Mouse (Mus musculus) 3T3-L1 (cell line): Measurements from ENCODE around the gene Zbtb18.
A peak's percentile ranks its signal among the peaks of the same experiment; 100 is the strongest.

ENCODE experiments used
- DNase-seq: peaks from one replicate; pipeline ENCODE4 v3.0.0-alpha.2; 2015; ENCODE audit warnings: low read depth, low spot score

The Zbtb18 gene

DNA sequence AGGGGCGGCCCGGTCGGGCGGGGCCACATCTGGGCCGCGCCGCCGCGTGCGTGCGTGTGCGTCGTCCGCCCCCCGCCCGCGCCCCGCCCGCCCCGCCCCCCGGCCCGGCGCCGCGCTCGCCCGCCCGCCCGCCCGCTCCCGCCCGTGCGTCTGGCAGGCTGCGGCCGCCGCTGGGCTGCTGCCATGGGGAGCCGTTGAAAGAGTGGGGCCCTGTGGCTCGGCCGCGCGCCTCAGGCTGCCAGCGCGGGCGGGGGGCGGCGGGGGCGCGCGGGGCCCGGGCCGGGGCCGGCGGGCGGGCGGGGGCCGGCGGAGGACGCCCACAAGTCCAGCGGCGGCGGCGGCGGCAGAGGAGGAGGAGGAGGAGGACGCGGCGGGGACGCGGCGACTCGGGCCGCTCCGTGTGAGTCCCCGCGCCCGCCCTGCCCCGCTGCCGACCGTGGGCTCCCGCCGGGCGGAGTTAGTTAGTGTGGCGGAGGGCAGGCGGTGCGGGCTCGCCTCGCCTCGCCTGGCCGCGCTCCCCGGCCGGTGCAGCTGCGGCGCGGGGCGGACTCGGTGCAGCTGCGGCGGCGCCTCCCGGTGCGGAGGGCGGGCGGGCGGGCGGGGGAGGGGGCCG is at the start of gene Zbtb18:
TSS of gene Zbtb18 (plus strand) at position 156 of the 613 bp plus-strand sequence.
- DNase-seq: peak; percentile 12

DNA sequence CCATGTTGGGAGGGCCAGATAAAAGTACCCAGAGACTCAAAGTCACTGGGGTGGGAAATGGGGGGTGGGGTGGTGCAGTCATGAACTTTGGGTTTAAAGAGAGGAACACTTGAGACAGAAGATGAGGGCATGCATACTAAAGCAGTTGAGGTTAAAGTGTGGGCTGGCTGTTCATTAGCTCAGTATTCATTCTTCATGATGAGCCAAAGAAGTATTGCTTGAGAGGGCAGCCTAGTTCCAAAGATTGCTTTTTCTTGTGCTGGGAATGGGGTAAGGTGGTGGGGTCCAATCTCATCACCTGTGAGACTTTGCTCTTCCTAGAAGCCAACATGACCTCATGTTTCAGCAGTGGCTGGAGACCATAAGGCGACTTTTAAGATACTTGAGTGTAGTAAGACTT is 44.7 kb upstream of the Zbtb18 start:
- DNase-seq: no peak

DNA sequence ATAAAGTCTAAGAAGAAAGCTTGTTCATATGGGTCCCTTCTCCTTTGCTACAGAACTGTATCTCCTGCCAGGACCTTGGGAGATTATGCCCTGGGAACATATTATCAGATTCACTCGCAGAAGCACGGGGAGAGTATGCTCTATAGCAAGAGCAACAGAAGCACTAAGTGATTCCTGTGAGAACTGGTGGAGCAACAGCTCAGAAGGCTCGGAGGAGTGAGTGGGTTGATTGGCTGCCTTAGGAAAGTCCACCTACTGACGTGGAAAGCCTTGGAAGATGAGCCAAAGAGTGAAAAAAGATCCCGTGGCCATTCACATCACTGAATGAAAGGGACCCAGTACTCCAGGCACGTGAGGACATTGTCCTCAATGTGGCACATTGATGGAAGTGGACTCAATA is 37.0 kb upstream of the Zbtb18 start:
- no peak for DNase-seq

DNA sequence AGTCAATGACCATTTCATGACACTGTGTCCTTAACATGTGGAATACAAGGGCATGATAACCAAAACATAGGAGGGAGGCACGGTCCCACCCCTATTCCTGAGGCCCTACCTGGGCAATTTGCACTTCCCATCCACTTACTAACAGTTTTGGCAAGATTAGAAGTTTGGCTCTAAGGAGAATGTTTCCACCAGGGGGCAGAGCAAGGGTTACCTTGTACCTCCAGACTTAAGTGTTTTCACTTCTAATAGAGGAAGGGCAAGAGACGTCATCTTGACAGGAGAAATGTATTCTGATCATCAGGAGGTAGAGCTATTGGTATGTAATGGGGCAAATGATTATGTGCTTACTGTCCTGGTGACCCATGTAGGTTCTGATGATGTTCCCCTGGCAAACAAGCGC is 33.5 kb upstream of the Zbtb18 start:
- peak; percentile 54 for DNase-seq

DNA sequence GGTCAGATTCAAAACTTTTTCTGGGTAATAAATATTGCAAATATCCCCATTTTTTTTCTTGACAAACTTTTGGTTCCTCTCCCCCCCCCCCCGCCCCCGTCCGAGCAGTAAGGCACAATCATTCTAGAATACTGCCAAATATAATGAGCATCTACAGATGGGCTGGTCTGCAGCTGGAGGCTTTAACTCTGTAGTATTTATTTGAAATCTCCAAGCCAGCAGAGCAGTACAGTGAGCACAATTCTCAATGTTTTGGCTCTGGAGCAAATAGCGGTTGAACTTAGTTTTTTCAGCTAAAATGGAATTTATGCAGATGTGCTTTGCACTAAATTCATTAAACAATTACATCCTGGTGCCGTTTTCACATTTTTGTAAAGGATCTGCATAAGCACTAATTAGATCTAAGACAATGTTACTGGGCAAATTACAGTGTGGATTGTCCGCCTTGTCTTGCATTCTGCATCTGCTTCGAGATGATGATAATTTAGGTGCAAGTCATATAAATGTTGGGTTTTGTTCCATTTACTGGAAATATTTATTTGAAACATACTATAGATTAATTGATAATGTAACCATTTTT is 31.3 kb upstream of the Zbtb18 start:
- no peak for DNase-seq

DNA sequence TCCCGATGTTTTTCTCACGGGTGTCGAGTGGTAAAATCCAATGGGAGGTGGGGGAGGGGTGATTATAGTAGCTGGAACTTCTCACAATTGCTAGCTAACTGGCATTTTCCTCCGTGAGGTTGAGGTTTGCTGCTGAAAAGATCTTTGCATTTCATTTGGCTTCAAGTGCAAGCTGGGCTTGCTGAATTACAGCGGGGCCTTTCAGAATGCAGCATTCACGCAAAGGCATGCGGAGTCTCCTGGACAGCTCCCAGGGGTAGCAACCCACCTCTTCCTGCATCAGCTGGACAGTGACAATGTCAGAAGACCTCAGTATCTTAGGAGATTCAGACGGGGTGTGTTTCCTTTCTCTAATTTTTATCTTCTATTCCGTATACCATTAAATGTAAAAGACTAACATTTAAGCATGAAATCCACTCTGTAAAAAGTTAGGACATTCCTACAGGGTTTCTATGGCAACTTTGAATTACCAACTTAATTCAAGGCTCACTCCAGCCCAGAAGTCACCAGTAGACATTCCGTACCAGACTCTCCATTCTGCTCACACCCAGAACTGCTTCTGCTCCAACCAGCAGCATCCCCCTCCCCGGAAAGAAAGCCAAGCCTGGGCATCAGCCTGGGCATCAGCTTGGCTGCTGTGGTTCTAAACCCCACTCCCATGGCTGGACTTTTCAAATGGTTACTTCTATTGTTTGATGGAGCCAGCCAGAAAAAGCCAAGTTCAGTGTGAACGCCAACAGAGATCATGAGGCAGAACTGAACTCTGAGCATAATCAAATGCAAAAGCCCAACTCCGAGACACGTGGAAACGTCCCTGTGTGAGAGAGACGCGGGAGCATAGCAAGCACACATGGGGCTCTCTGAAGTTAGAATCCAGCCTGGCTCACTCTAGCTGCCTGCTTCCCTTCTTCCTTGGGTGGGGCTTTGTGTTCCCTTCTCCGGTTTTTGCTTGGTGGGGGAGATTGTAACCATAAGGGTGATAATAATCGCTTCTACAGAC is 30.5 kb upstream of the Zbtb18 start:
- no peak for DNase-seq

DNA sequence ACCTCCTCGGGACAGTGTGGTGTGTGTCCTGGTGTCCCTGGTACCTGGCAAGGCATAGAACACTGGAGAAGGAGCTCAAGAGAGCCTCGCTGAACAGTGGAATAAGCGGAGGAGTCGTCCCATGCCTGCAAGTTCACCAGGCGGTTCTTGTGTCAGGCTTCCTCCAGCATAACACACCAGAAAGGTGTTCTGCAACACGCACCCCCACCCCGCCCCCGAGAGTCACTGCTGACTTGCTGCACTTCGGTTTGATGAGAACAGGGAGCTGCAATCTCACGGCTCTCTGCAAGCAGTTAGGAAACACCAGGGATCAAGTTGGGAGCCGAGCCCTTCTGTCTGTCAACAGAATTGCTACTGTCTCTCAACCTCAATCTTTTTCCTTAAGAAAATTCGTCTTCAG is 22.8 kb upstream of the Zbtb18 start:
- DNase-seq: no peak

DNA sequence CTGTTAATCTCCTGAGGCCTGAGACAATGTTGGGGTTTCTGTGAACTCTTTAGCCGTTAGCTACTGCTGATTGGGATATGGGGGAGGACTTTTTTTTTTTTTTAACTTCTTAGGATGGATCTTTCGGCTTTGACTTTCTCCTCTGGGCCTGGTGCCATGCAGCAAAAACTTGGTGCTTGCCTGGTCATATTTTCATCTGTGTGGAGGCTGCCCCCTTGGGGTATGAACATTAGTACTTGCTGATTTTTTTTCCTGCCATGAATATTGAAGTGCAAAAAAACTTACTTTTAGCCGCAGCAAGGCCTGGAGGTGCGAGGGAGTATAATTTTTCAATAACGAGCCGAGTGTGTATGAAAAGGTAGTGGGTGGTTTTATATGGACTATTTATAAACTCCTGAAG is 22.0 kb upstream of the Zbtb18 start:
- peak; percentile 14 for DNase-seq

DNA sequence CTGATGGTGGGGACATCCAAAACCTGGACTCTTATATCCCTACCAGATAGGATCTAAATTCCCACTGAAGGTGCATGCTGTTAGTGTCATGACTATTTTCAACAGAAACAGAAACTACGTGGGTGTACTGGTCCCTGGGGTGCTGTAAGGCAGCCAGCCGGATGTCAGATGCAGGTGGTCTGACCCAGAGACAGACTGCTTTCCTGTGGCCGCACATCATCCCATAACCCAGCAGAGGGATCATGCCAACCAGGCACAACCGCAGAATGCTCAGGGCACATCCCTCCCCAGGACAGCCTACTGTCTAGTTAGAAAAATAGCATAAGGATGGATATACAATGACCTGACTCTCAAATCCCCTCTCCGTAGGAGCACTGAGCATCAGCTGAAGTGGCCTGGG is 14.3 kb upstream of the Zbtb18 start:
- DNase-seq: no peak

DNA sequence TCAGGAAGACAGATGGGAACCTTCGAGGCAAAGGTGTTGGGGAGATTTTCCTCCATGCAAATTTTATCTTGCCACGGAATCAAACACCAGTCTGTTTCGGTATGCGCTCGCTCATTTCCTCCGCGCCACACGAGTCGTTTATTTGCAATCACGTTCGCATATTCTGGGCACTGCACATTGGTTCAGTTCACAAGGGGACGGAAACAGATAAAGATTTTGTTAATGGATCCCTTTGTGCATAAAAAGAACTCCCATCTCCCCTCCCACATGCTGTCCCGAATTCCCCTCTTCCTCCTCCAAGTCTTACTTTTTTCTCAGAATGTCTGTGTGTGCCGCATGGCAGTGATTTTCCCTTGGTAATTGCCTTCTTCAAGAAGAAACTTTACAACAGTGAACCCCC is 13.8 kb upstream of the Zbtb18 start:
- DNase-seq: no peak

DNA sequence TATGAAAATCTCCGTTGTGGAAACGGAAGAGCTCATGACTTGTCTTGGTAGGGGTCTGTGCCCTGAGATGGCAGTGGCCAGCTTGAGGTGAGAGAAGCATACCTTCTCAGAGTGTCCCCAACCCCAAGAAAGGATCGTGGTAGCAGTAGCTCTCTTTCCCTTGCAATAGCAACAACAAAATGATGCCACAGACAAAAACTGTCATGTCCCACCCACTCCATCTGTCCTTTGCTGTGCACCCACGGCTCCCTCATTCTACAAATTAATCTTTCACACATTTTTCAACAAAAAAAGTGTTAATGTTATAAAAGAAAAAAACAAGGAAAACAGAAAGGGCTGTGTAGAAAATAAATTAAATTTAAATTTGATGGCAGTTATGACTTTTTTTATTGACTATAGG is 13.1 kb upstream of the Zbtb18 start:
- DNase-seq: no peak

DNA sequence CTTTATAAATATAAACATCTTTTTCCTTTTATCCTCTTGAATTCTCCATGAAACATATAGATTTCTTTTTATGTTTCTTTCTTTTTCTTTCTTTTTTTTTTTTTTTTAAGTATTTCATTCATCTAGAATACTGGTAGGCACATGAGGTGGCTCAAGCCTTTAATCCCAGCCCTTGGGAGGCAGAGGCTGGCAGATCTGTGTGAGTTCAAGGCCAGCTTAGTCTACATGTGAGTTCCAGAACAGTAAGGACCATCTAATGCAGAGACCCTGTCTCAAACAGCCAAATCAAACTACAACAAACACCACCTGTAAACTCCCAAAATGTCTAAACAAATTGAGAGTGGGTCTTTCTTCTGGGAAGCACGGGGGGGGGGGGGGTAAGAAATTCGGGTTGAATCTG is 1.7 kb upstream of the Zbtb18 start:
- DNase-seq: no peak

DNA sequence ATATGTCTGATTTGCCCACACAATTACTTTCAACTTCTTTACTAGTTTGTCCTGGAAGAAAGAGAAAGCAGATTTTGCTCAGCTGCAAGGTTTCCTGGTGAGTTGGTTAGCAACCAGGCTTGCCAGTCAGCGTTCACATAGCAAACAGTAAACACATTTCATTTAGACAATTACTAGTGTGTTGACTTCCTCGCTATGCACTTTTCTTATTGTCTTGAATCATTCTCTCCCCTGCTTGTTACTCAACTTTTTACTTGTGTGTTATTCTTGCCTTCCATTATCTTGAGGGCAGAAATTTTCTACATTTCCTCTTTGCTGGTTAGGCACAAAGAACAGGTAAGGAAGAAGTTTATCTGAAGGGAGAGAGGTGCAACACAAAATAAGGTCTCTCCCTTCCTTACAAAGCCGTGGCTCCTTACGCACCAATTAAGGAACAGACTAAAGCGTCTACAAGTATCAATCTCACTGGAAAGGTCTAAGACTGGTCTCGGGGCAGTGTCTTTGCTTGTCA is 1.1 kb upstream of the Zbtb18 start:
- DNase-seq: peak; percentile 36

DNA sequence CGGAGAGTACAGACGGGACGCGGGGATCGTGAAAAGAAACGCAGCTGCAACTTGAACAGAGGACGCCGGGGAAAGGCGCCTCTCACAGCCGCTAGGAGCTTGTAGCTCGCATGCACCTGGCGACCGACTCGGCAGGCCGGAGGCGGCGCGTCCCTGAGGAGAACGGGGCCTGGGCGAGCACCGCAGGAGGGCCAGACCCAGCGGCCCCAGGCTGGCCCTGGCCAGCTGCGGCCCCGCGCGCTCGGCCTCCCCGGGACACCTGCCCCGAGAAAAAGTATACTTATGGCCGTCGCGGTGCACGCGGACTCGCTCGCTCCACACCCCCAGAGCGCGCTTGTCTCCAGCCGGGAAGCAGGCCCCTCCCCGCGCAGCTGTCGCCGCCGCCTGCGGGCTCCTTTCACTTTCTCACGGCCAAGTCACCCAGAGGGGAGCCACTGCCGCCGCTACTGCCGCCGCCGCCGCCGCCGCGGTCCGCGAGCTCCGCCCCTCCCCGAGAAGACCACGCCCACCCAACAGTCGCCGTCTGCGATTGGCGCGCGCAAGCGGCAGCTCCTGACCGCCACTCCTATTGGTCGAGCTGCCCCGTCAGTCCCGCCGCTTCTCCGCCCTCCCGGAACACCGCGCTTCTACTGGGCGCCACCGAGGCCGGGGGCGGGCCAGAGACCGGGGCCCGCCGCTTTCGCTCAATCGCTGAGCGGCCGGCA is 507 bp upstream of the Zbtb18 start:
- peak; percentile 92 for DNase-seq

DNA sequence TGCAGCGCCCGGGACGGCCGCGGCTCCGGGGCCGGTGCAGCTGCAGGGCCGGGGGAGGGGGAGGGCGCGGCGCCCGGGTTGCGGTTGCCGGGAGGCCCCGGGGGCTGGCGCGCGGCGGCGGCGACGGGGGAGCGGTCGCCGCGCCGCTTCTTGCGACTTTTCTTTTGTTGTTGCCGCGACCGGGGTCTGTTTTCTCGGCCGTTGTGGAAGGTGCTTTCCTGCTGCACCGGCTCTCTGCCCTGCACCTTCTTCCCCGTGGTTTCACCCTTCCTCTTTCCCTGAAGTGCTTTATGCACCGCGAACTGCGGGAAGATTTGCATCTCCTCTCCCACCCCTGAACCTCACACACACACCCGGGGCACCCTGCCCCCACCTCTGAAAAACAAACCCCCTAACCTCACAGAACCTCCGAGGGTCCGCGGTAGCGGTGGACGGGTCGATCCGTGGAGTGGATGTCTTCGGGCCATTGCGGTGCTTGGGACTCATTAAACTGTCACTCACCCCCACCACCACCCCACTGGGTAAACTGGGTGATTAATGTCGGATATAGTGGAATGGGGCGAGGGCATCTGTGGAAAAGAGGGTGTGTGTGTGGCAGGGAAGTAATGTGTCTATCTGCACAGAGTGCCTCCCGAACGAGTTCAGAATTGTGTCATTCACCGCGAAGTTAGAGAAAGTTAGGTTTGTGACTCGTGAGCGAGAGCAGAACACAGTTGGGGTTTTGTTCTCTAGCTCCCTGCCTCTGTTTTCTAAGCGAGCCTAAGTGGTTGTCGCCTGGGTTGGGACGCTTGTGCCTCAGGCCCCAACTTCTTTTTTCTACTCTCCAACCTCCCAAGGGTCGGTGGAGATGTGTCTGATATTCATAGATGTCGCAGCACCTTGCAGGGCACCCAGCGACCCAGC is 921 bp downstream of the Zbtb18 start:
- DNase-seq: peak; percentile 54

DNA sequence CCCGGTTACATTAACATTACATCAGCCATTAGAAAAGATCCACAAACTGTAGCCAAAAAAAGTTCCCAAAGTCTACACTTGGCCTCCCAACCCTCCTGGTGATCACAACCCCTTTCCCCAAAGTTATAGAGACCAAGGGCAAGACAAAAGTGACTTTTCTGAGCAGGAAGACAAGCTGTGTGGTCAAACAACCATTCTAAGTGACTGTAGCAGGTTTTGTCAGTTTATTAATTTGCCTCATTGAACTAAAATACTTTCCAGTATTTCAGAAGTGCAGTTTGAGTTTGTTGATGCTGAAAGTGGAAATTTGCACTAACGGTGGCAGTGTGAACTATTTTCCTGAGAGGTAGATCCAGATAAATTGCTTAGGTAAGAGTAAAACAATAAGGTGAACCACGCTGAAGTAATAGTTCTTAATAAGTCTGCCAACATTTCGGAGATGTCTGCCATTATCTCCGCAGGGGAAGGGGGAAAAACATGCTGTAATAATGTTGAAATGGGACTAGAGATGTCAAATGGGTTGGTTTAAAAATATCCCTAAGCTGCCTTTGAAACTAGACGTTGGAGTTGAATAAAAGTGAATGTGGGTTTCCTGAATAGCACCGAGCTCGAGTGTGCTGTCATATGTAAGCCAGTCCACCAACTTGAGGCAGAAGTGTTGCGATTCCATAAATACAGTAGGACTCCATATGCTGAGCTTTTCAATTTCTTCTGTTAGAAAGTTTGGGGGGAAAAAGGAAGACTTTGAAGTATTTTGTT is 1.8 kb downstream of the Zbtb18 start:
- no peak for DNase-seq

DNA sequence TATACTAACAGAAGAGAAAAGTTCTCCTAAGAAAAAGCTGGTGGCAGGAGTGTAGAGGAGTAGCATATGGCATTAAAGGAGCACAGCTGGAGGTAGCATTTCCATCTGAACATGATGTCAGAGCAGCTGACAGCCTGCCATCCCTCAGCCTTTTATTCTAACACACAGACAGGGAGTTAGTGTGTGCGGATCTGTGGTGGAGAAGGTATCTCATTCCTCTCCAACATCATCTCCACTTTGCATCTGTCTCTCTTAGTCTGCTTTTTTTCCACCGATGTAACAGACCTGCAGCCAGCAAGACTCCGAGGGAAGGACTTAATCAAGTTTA is 2.3 kb downstream of the Zbtb18 start:
- peak; percentile 5 for DNase-seq

DNA sequence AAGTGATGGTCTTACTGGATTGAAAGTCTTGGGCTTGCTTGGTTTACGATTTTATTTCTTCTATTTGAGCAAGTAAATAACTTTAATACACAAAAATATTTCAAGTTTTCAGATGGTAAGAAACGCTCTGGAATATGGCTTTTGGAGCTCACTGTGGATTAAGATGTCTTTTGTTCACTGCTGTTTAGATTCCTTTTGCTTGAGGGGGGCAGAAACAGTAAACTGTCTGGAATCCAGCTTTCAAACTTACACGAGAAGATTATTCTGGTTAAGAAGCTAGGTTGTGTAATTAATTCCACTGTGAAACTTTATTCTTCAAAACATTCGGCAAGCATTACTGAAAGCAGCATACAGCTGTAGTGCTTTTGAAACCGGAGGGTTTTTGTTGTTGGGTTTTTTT is 2.8 kb downstream of the Zbtb18 start:
- no peak for DNase-seq

DNA sequence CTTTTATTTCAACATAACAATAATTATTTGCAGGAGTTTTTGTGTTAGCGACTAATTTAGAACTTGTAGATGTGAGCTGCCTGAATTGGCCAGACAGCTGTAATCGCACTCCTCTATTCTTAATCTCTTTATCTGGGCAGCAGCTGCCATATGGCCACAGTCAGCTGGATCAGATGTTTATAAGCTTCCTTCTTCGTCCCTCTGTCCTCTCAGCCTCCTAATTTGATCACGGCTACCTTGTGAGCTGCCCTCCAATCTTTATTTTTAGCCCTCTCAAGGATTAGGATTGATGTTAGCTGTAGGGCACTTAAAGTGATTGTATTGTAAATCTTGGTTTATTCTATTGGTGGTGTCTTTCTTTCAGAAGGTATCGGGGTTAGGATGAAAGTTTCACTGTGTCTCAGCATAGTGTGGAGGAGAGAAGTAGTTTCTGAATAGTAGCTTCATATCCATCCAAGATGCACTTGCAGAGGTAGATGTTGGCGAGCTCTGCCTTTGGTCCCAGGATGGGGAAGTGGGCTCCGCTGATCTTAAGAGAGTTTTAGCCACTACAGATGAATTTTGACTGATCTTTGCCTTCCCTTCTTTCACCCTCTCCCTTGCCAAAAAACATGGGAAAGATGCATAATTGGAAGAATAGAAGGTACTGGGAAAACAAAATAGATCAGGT is 3.4 kb downstream of the Zbtb18 start:
- DNase-seq: no peak

DNA sequence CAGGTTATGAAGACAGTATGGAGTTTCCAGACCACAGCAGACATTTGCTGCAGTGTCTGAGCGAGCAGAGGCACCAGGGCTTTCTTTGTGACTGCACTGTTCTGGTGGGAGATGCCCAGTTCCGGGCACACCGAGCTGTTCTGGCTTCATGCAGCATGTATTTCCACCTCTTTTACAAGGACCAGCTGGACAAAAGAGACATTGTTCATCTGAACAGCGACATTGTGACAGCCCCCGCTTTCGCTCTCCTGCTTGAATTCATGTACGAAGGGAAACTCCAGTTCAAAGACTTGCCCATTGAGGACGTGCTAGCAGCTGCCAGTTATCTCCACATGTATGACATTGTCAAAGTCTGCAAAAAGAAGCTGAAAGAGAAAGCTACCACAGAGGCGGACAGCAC is 4.9 kb downstream of the Zbtb18 start:
- DNase-seq: no peak
